Mouse (Mus musculus): ENCODE results near the gene Adgrv1. TPM values are rescaled to one million over a fixed set of nuclear protein-coding genes. Genes with fewer than 3 reads are reported as not detected.

The Adgrv1 gene
- polyA plus RNA-seq, 1 experiment from 2014 or later = 2.2 TPM

DNA sequence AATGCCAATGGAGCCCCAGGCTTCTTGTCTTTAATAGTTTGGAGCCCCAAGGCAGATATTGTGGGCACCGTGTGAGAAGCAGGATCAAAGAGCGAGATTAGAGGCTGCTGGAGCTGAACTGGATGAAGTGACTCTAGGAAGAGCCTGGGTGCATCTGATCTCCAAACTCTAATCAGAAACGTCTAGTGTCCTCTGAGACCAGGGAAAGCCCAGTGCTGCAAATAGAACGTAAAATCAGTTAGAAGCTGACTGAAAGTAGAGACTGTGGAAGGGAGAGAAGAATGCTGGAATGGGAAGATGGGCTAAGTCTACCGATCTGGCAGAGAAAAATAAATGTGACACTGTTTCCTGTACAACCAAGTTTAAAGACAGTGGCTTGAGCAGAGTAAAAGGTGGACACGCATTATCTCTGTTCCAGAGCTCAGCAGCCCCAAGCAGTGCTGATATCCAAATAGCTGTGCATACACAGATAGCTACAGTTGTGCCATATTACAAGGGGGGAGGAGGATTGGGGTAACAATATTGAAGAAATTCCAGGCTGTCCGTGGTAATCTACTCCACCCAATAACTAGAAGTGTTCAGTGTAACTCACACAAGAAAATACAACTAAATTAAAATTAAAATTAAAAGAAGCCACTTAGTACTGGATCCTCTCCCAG is 9.7 kb upstream of the Adgrv1 start:
- Histone ChIP-seq H3K4me1 (ENCODE audit: insufficient read depth, low read depth, low read length) (no peaks in the 10 kb centered on the region), H3K27me3 (replicated peaks; ENCODE audit: insufficient read depth, low read length) (no peaks in the 10 kb centered on the region), H3K9ac (replicated peaks; ENCODE audit: low read depth) (no peak overlapping the region), H3K27ac (ENCODE audit: low read length) (no peak overlapping the region), H3K36me3 (ENCODE audit: insufficient read depth, low read length) (no peaks in the 10 kb centered on the region), H3K9me3 (ENCODE audit: low read length) (no peaks in the 10 kb centered on the region), H3K4me2 (replicated peaks; ENCODE audit: low read depth, low read length) (no peak overlapping the region), H3K4me3 (ENCODE audit: low read depth, low read length) (no peak overlapping the region)
- WGBS = 50% methylated on average over 7 of the region's 7 CpGs
- DNase-seq (ENCODE audit: low spot score) (no peak), ATAC-seq (no peak)
- no peak for TF ChIP-seq EP300 (IDR thresholded peaks at IDR 0.05)
- TF ChIP-seq CTCF (IDR thresholded peaks at IDR 0.05) = no peak

DNA sequence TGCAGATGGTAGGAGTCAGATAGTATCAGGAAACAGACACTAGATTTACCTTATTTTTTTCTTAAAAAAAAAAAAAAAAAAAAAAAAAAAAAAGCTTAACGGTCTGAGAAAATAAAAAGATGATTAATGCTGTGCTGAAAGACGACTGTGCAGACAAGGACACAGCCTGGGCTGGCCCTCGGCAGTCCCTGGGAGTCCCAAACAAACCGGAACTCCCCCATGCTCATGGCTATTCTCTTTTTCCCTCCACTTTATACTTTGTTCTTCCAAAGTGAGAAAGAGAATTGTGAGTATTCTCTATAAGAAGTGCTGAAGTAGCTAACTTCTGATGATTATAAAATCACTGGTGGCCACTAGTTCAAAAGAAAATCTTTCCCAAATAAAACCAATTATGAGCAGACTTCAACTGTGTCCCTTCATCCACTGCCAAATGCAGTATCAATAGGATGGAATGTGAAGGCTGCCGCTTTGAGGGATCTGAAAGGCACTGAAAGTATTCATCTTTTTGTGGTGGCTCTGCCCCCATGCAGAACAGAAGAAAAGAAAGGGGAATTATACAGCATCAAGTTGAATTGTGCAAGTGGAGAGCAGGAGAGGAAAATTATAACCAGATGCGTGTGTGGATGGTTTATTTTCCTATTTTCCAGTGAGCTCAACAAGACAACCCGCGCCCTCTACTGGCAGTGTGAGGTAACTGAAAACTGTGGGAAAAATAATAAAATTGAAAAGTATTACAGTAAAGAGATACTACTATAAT is 8.5 kb upstream of the Adgrv1 start:
- Histone ChIP-seq H3K9me3 (ENCODE audit: low read length) (no peaks in the 10 kb centered on the region), H3K4me2 (replicated peaks; ENCODE audit: low read depth, low read length) (0 out of 2 replicates have a peak overlapping the region, but pooled peaks have one; percentile 25), H3K4me1 (ENCODE audit: insufficient read depth, low read depth, low read length) (no peaks in the 10 kb centered on the region), H3K27me3 (replicated peaks; ENCODE audit: insufficient read depth, low read length) (no peaks in the 10 kb centered on the region), H3K9ac (replicated peaks; ENCODE audit: low read depth) (no peak overlapping the region), H3K4me3 (ENCODE audit: low read depth, low read length) (no peak overlapping the region), H3K36me3 (ENCODE audit: insufficient read depth, low read length) (no peaks in the 10 kb centered on the region), H3K27ac (ENCODE audit: low read length) (no peak overlapping the region)
- ATAC-seq = no peak
- TF ChIP-seq CTCF (IDR thresholded peaks at IDR 0.05) = peak; percentile 83
- no peak for TF ChIP-seq EP300 (IDR thresholded peaks at IDR 0.05)
- peak; percentile 61 for DNase-seq (ENCODE audit: low spot score)
- WGBS = 9% methylated on average over 8 of the region's 8 CpGs

DNA sequence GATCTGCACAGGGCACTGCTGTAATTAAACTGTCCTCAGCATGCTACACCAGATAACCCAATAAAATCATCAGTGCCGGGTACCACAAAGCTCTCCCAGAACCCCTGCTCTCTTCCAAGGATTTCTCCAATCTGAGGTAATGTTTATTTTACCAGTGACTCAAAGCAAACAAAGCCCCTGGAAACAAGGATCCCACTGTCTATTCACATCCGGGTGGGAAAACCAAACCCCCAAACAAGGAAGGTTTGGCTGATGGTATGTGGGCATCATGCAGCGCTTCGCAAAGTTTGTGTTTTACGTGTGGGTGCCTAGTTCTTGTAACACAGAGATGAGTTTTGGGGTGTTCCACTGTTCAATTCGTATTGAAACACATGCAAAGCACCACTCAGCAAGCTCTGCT is 7.9 kb upstream of the Adgrv1 start:
- H3K4me3 ChIP-seq (ENCODE audit: low read depth, low read length) = no peak overlapping the region
- H3K9ac ChIP-seq (replicated peaks; ENCODE audit: low read depth) = no peak overlapping the region
- H3K4me2 ChIP-seq (replicated peaks; ENCODE audit: low read depth, low read length) = no peak overlapping the region
- DNase-seq (ENCODE audit: low spot score) (no peak), ATAC-seq (no peak)
- H3K27me3 ChIP-seq (replicated peaks; ENCODE audit: insufficient read depth, low read length) = no peaks in the 10 kb centered on the region
- H3K36me3 ChIP-seq (ENCODE audit: insufficient read depth, low read length) = no peaks in the 10 kb centered on the region
- no peak overlapping the region for H3K27ac ChIP-seq (ENCODE audit: low read length)
- WGBS = 16% methylated on average over 6 of the region's 6 CpGs
- no peak for TF ChIP-seq EP300 (IDR thresholded peaks at IDR 0.05)
- TF ChIP-seq CTCF (IDR thresholded peaks at IDR 0.05) = no peak
- no peaks in the 10 kb centered on the region for H3K4me1 ChIP-seq (ENCODE audit: insufficient read depth, low read depth, low read length)
- H3K9me3 ChIP-seq (ENCODE audit: low read length) = no peaks in the 10 kb centered on the region

DNA sequence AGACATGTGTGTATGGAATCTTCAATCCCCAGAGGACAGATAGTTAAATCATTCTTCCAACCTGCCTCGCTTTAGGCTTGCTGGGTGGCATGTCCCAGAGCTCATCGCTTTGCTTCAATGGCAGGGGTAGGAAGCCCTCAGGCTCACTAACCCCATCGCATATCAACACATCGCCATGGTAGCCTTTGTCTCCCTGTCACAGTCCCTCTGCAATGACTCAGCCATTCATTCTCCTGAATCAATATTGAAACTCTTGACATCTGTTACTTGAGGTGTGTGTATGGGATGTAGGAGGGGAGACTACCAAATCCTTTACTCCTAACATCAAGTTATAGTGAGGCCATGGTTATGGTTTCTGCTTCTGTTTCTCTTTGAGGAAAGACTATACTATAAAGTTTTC is 6.7 kb upstream of the Adgrv1 start:
- Histone ChIP-seq H3K4me3 (ENCODE audit: low read depth, low read length) (no peak overlapping the region), H3K9ac (replicated peaks; ENCODE audit: low read depth) (no peak overlapping the region), H3K4me2 (replicated peaks; ENCODE audit: low read depth, low read length) (no peak overlapping the region), H3K4me1 (ENCODE audit: insufficient read depth, low read depth, low read length) (no peaks in the 10 kb centered on the region), H3K27ac (ENCODE audit: low read length) (no peak overlapping the region), H3K36me3 (ENCODE audit: insufficient read depth, low read length) (no peaks in the 10 kb centered on the region), H3K27me3 (replicated peaks; ENCODE audit: insufficient read depth, low read length) (no peaks in the 10 kb centered on the region), H3K9me3 (ENCODE audit: low read length) (no peaks in the 10 kb centered on the region)
- DNase-seq (ENCODE audit: low spot score) (no peak), ATAC-seq (no peak)
- WGBS = 46% methylated on average over 4 of the region's 4 CpGs
- TF ChIP-seq EP300 (IDR thresholded peaks at IDR 0.05) = no peak

DNA sequence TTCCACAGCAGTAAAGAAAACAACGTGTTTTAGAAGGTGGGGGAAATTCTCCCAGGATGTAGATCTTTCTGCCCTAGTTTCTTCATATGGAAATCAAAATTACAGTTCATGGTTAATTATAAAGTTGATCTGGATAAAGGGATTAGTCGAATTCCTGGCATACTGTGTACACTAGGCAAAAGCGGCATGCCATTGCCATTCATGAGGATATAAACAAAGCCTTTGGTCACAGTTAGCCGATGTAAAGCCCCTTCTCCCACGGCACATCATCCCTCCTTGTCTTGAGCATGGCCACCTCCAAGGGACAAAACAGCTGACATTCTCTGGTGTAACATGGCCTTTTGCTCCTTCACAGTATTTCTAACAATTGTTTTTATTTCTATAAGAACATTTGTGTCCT is 2.4 kb downstream of the Adgrv1 start:
- WGBS = 59% methylated on average over 5 of the region's 5 CpGs
- DNase-seq (ENCODE audit: low spot score) = no peak

DNA sequence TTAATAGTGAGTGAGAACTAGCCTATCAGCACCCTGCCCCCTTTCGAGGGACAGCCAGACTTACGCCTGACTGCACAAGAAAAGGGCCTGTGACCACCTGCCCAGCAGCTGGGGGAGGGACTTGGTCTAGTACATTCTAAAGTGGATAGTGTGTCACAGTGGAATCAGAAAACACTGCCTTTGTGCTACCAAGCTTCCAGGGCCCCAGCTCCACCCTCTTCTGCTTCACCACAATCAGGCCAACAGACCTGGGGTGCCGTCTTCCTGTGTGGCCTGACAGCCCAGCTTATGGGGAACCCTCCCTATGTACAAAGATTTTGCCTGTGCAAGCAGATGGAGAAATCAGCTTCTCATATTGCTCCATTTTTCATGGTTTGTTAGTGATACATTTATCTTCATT is 3.6 kb downstream of the Adgrv1 start:
- ATAC-seq (no peak), DNase-seq (ENCODE audit: low spot score) (no peak)
- WGBS = 58% methylated on average over 3 of the region's 3 CpGs
- Histone ChIP-seq H3K4me2 (replicated peaks; ENCODE audit: low read depth, low read length) (no peak overlapping the region), H3K9ac (replicated peaks; ENCODE audit: low read depth) (no peak overlapping the region), H3K27ac (ENCODE audit: low read length) (no peak overlapping the region), H3K36me3 (ENCODE audit: insufficient read depth, low read length) (no peaks in the 10 kb centered on the region), H3K4me1 (ENCODE audit: insufficient read depth, low read depth, low read length) (no peaks in the 10 kb centered on the region), H3K27me3 (replicated peaks; ENCODE audit: insufficient read depth, low read length) (peaks cover 4% of the 10 kb centered on the region; the same call in 1 of the 2 replicates), H3K9me3 (ENCODE audit: low read length) (no peaks in the 10 kb centered on the region), H3K4me3 (ENCODE audit: low read depth, low read length) (no peak overlapping the region)
- no peak for TF ChIP-seq CTCF (IDR thresholded peaks at IDR 0.05)

More for the DNA sequence above, 2.4 kb downstream of the Adgrv1 start:
- H3K27ac ChIP-seq (ENCODE audit: low read length) = no peak overlapping the region
- no peaks in the 10 kb centered on the region for H3K4me1 ChIP-seq (ENCODE audit: insufficient read depth, low read depth, low read length)
- H3K4me2 ChIP-seq (replicated peaks; ENCODE audit: low read depth, low read length) = no peak overlapping the region
- H3K9me3 ChIP-seq (ENCODE audit: low read length) = no peaks in the 10 kb centered on the region
- H3K27me3 ChIP-seq (replicated peaks; ENCODE audit: insufficient read depth, low read length) = peaks cover 4% of the 10 kb centered on the region; the same call in 1 of the 2 replicates
- no peak for ATAC-seq
- no peak for TF ChIP-seq EP300 (IDR thresholded peaks at IDR 0.05)
- TF ChIP-seq CTCF (IDR thresholded peaks at IDR 0.05) = no peak
- H3K36me3 ChIP-seq (ENCODE audit: insufficient read depth, low read length) = no peaks in the 10 kb centered on the region
- H3K4me3 ChIP-seq (ENCODE audit: low read depth, low read length) = no peak overlapping the region
- no peak overlapping the region for H3K9ac ChIP-seq (replicated peaks; ENCODE audit: low read depth)
